8 mouse cellular contexts compared by ENCODE assay signal in the genomic region with DNA sequence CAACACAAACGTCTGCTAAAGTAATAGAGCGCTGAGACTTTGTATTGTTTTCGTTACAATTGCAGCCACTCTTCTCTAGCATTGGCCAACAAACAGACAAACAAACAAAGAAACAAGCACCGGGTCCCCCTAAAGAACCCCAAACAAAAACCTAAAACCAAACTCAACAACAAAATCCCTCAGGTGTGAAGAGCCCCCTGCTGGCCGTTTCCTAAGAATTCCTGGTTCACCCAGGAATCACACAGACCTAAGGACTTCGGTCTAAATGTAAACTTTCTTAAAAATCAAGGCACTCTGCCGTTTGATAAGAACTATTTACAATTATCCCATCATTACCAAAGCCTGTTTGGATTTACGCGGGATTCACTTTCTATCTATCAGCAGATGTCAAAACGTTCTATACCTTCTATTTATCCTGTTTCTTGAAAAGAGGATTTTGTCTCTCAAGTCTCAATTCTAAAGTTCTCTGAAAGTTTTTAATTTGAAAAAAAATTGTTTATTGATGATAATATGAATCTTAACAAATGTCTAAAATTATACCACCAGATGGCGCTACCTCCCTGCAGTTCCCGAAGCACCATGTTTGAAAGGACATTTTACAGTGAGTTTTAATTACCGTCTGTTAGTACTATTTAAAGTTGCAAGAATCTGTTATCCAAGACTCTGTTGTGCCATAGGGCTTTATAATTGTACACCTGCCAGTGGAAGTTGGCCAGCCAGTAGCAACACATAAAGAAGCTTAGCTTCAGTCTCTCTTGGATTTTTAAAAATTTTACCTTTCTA. TPM values are rescaled to one million over a fixed set of nuclear protein-coding genes. Genes with fewer than 3 reads are reported as not detected.
A peak's percentile ranks its signal among the peaks of the same experiment; 100 is the strongest.
DNase-seq lines count a peak whose midpoint lies in the region; ATAC-seq and TF ChIP-seq lines count a peak whose summit lies in the region.
"Had no signal": no experiment of that assay in that cellular context is flagged by ENCODE, and none has a peak within 500 bp of the region (broad histone marks: within the 10 kb centered on the region; RNA-seq: fewer than 3 reads in every experiment).

No protein-coding gene starts in this region.

- no peaks in the 10 kb centered on the region for H3K27me3 ChIP-seq in neural tube, embryonic 13.5 days
- H3K27me3 ChIP-seq in neural tube, embryonic 15.5 days (replicated peaks): no peaks in the 10 kb centered on the region
- H3K27me3 ChIP-seq in heart, postnatal 0 days (ENCODE audit: control insufficient read depth, insufficient read depth, low read length): no peaks in the 10 kb centered on the region

- no peak overlapping the region for H3K27ac ChIP-seq in neural tube, embryonic 13.5 days (replicated peaks)
- no peak overlapping the region for H3K27ac ChIP-seq in neural tube, embryonic 15.5 days (replicated peaks)
- no peak overlapping the region for H3K27ac ChIP-seq in heart, postnatal 0 days (ENCODE audit: low read depth)

- H3K36me3 ChIP-seq in neural tube, embryonic 13.5 days: no peaks in the 10 kb centered on the region
- H3K36me3 ChIP-seq in neural tube, embryonic 15.5 days: no peaks in the 10 kb centered on the region
- H3K36me3 ChIP-seq in heart, postnatal 0 days (replicated peaks; ENCODE audit: control insufficient read depth, insufficient read depth, low read length): no peaks in the 10 kb centered on the region

- H3K4me2 ChIP-seq in neural tube, embryonic 13.5 days: no peak overlapping the region
- no peak overlapping the region for H3K4me2 ChIP-seq in neural tube, embryonic 15.5 days
- H3K4me2 ChIP-seq in heart, postnatal 0 days (ENCODE audit: low read depth, low read length): peak overlapping the region; percentile 52

- no peak overlapping the region for H3K4me3 ChIP-seq in neural tube, embryonic 13.5 days
- H3K4me3 ChIP-seq in neural tube, embryonic 15.5 days (replicated peaks): no peak overlapping the region
- H3K4me3 ChIP-seq in heart, postnatal 0 days (ENCODE audit: low read depth, low read length): no peak overlapping the region

- DNase-seq in adipocyte (ENCODE audit: low spot score): peak; percentile 74
- peak; percentile 17 to 33 for DNase-seq in cerebellum, postnatal 36 days
- peak; percentile 35 for DNase-seq in heart, postnatal 0 days (ENCODE audit: low spot score)
- DNase-seq in left cerebral cortex, adult 8-10 months (ENCODE audit: low spot score in 2 of 2): peak; percentile 6 to 16
- peak; percentile 43 for DNase-seq in right cerebral cortex, postnatal 4 days

- no peak overlapping the region for H3K9ac ChIP-seq in neural tube, embryonic 13.5 days
- H3K9ac ChIP-seq in neural tube, embryonic 15.5 days (replicated peaks): no peak overlapping the region
- no peak overlapping the region for H3K9ac ChIP-seq in heart, postnatal 0 days (replicated peaks; ENCODE audit: low read depth, low read length)

- no peak for TF ChIP-seq EP300 in heart, postnatal 0 days (IDR thresholded peaks at IDR 0.05; ENCODE audit: low read depth)

- peak; percentile 56; the same call in 1 of the 2 replicates for ATAC-seq in neural tube, embryonic 13.5 days (ENCODE audit: low read depth)
- ATAC-seq in neural tube, embryonic 15.5 days (ENCODE audit: low FRiP score): no peak
- ATAC-seq in heart, postnatal 0 days (ENCODE audit: insufficient read depth, low read depth): no peak

- no peaks in the 10 kb centered on the region for H3K4me1 ChIP-seq in neural tube, embryonic 13.5 days (replicated peaks)
- H3K4me1 ChIP-seq in neural tube, embryonic 15.5 days: no peaks in the 10 kb centered on the region
- no peaks in the 10 kb centered on the region for H3K4me1 ChIP-seq in heart, postnatal 0 days (ENCODE audit: control insufficient read depth, insufficient read depth)

- TF ChIP-seq CTCF in heart, postnatal 0 days (IDR thresholded peaks at IDR 0.05; ENCODE audit: low read depth): peak; percentile 65

- 34% methylated on average over 13 of the region's 13 CpGs for WGBS in neural tube, embryonic 13.5 days
- 36% methylated on average over 13 of the region's 13 CpGs for WGBS in neural tube, embryonic 15.5 days
- 26% methylated on average over 13 of the region's 13 CpGs for WGBS in heart, postnatal 0 days

- H3K9me3 ChIP-seq in neural tube, embryonic 13.5 days: no peaks in the 10 kb centered on the region
- H3K9me3 ChIP-seq in neural tube, embryonic 15.5 days (replicated peaks): no peaks in the 10 kb centered on the region
- no peaks in the 10 kb centered on the region for H3K9me3 ChIP-seq in heart, postnatal 0 days (replicated peaks; ENCODE audit: control insufficient read depth, low read length)

RNA-seq across cellular contexts. Expression of a gene that starts 11.5 kb away (rescaled TPM):
- not detected in 2 replicates for polyA plus RNA-seq in neural tube, embryonic 13.5 days (2015; fragmentation: Nextera tagmentation; extraction: Ambion mirVana)
- not detected in 2 replicates for polyA plus RNA-seq in neural tube, embryonic 15.5 days (2015; fragmentation: Nextera tagmentation; extraction: Ambion mirVana)
- total RNA-seq in heart, postnatal 0 days (2014; rRNA removed; ENCODE audit: low replicate concordance): not detected in 2 replicates
- polyA plus RNA-seq in heart, postnatal 0 days (2015; fragmentation: Nextera tagmentation; extraction: Ambion mirVana): 0.03 TPM in 1 of 2 replicates, not detected in the other
- not detected for total RNA-seq in left cerebral cortex, adult 8-10 months (2022)
- total RNA-seq: layer of hippocampus, postnatal 25 days had no signal

RNA-seq across cellular contexts. Expression of a gene that starts 26.6 kb away (rescaled TPM):
- polyA plus RNA-seq in neural tube, embryonic 13.5 days (2015; fragmentation: Nextera tagmentation; extraction: Ambion mirVana): not detected in 2 replicates
- polyA plus RNA-seq in neural tube, embryonic 15.5 days (2015; fragmentation: Nextera tagmentation; extraction: Ambion mirVana): not detected in 2 replicates
- total RNA-seq in heart, postnatal 0 days (2014; rRNA removed; ENCODE audit: low replicate concordance): not detected in 2 replicates
- polyA plus RNA-seq in heart, postnatal 0 days (2015; fragmentation: Nextera tagmentation; extraction: Ambion mirVana): not detected in 2 replicates
- not detected for total RNA-seq in left cerebral cortex, adult 8-10 months (2022)
- total RNA-seq: layer of hippocampus, postnatal 25 days had no signal

RNA-seq across cellular contexts. Expression of a gene that starts 56.7 kb away (rescaled TPM):
- polyA plus RNA-seq in neural tube, embryonic 13.5 days (2015; fragmentation: Nextera tagmentation; extraction: Ambion mirVana): 50.1 and 63.0 TPM in 2 replicates
- 60.5 and 62.4 TPM in 2 replicates for polyA plus RNA-seq in neural tube, embryonic 15.5 days (2015; fragmentation: Nextera tagmentation; extraction: Ambion mirVana)
- 19.0 and 19.2 TPM in 2 replicates for total RNA-seq in heart, postnatal 0 days (2014; rRNA removed; ENCODE audit: low replicate concordance)
- 49.0 and 53.0 TPM in 2 replicates for polyA plus RNA-seq in heart, postnatal 0 days (2015; fragmentation: Nextera tagmentation; extraction: Ambion mirVana)
- total RNA-seq in left cerebral cortex, adult 8-10 months (2022): 100 to 1,000 TPM in 2 of 4 experiments, 10 to 100 TPM in 2; 93.6 to 105 (median 97.3) TPM

Comparison
In these comparisons a context has a peak if more than half of its experiments do, and no peak if none do; other contexts are left out.
1. DNase-seq: peak in every context shown above with its lines; median percentile 74 in adipocyte; 43 in right cerebral cortex, postnatal 4 days; 35 in heart, postnatal 0 days; 25 in cerebellum, postnatal 36 days; 11 in left cerebral cortex, adult 8-10 months.